Mouse (Mus musculus) testis, adult 2 months (tissue): ENCODE data around the gene Mdh1.

Experiments used
- CTCF ChIP-seq: fragments of 200-500 bp; IDR thresholded peaks from 2 replicates; pipeline ENCODE4 v1.5.1; 2012; ENCODE audit warnings: low read depth, mild to moderate bottlenecking, inconsistent platforms, low read length, moderate library complexity; ENCODE audit not compliant: control insufficient read depth, insufficient read depth, insufficient replicate concordance
- POLR2A ChIP-seq: fragments of 200-500 bp; IDR thresholded peaks from 2 replicates; pipeline ENCODE4 v1.6.1; 2012; ENCODE audit warnings: low read depth, mild to moderate bottlenecking, inconsistent platforms, low read length, moderate library complexity; ENCODE audit not compliant: control insufficient read depth

DNA sequence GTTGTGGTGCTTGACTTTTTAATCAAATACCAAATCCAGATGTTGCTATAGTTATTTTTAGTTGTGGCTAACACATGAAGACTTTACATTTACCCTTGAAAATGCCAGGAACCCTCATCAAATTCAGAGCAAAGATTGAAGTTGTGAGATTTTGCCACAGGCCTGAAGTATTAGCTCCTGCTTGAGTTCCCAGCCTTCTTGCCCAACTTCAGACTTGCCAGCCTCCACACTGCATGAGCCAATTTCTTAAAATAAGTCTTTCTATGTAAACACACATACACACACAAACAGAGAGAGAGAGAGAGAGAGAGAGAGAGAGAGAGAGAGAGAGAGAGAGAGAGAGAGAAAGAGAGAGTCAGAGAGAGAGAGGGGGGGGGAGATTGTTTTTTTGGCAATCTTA, 26.2 kb downstream of the Mdh1 start:
- no peak for TF ChIP-seq CTCF
- TF ChIP-seq POLR2A: no peak
